Mouse (Mus musculus) retina, postnatal 7 days (tissue): ENCODE results near the gene Tbkbp1.

ENCODE experiments used
- DNase-seq: peaks from one replicate; pipeline ENCODE4 v3.0.0-alpha.2; 2012; ENCODE audit warnings: low read depth, low spot score

Tbkbp1 gene

DNA sequence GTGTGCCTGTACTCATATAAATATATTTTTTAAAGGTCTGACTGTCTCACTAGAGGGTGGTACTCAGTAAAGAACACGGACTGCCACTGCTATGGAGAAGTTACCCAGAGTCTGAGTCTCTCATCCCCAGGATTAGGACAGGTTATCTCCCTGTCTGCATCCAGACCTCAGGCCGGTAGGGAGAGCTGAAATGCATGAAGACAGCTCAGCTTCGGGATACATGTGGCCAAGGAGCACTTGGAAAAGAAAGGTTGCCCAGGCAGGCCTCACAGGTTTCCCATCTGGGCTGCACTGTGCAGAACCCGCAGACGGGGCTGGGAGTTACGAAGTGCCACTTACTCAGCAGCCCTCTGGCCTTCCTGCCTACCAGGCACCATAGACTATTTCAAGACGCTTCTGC lies 5.7 kb upstream of the Tbkbp1 start:
- DNase-seq: no peak

DNA sequence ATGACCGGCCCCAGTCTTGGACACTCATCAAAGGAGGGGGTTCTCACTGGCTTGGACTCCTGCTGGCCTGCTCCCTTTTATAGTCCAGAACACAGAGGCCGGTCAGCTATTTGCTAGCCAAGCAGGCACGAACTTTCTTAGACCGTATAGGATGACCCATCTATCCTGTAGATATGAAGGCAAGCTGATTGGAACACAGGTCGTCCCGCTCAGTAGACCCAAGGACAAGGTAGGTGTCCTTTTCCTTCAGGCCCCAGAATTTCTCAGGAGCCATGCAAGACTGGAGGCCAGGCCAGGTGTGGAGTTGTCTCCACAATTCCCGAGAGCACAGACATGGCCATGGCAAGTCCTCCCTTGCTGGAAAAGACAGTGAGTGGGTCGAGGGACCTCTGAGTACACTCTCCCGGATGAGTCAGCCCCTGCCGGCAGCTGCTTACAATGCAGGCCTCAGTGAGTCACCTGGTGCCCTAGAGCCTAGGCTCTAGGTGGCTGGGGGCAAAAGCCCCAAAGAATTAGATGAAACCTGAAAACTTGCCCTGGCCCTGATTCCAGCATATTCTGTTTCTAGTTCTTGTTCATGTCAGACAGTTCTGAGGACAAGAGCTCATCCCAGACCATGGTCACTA lies 1.5 kb upstream of the Tbkbp1 start:
- DNase-seq: no peak

DNA sequence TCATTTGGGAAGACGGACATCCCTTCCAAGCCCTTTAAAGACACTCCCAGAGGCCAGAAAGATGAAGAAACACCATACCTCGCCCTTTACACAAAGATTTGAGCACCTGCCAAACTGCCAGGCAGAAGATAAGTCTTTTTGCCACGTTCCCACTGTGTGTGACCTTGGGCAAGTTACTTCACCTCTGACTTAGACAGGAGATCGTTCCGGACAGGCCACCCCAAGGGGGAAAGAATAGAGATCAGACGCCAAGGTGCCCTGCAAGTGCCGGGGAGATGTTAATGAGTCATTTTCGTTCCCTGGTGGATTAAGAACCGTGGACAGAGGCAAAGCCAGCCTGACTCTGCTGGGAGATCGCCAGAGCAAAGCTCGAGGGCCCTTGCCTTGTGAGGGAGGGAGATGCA lies 730 bp upstream of the Tbkbp1 start:
- DNase-seq: no peak

DNA sequence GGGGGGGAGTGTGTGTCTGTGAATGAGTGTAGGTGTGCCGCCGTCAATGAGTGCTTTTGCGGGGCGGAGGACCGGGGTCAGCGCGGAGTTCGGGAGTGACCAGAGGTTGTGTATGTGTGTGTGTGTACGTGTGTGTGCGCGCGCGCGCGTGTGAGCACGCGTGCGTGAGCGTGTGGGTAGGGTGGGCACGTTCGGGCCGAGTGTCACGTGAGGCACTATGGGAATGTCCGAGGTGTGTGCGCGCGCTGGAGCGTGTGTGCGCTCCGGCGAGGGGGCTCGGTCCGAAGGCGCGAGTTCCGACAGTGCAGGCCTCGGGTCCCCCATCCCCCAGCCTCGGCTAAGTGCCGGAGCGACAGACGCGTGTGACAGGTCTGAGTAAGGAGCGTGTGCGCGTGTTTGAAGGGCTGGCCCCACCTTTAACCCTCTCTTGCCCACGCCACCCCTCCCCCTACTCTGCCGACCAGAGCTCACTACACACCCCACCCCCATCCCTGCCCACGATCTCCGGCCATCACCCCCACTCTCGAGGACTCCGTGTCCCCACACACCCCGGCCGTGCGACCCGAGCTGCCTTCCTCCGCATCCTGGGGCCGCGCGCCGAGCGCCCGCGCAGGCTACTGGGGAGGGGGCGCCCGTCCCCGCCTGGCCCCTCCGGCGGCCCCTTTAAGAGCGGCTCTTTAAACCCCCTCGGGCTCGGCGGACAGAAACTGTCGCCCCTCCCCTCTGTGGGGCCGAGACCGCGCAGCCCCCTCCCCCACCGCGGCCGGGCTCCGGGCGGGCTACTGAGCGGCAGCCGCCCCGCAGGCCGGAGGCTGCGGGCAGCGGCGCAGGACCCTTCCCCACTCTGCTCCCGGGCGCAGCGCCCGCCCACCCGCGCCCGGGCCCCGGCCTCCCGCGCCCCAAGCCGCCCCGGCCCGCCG lies 624 bp downstream of the Tbkbp1 start:
- peak; percentile 43 for DNase-seq

DNA sequence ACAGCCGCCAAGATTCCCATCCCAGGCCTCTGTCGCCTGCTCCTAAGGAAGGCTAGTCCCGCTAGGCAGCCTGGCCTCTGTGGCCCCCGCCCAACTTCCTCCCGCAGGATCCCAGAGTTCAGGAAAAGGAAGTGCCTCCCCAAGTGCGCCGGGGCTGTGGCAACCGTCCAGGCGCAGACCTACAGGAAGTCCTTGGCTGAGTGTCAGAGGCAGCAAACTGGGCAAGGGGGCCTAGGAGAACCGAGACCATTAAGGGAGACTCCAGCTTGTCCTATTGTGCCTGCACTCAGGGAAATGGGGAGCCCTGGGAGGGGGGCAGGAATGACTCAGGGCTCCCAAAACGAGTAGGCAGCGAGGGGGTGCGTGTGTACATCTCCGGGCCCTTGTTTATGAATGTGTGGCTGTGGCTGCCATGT lies 1.3 kb downstream of the Tbkbp1 start:
- no peak for DNase-seq

DNA sequence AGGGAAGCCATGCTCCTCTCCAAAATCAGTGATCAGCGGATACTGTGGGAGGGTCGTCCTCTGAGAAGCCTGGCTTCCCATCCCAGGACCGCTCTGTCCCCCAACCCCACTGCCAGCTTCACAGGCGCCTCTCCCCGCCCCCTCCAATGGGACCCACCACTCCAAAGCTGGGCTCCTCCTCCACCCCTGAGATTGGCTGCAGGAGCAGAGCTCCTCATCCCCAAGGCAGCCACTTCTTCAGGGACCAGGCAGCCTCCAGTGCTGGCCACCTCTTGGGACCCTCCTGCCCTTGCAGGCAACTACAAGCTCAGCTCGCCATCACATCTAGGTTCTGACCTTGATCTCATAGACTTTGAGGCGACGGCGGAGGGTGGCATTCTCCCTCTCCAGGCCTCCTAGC lies 2.3 kb downstream of the Tbkbp1 start:
- DNase-seq: no peak

DNA sequence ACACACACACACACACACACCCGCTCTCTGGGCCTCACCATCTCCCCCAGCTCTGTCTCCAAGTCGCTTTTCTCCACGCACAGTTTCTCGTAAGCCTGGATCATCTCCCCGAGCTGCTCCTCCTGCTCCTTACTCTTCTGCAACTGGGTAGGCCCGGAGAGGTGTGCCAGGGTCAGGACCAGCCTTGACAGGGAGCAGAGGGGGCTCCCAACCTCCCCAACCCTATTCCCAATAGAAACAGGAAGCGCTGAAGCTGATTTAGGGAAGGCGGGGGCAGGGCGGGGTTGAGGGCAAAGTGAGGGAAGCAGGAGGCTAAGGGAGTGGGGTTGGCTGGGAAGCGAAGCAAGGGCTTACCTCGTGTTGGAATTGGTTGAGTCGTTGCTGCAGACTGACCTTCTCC lies 2.7 kb downstream of the Tbkbp1 start:
- DNase-seq: no peak

DNA sequence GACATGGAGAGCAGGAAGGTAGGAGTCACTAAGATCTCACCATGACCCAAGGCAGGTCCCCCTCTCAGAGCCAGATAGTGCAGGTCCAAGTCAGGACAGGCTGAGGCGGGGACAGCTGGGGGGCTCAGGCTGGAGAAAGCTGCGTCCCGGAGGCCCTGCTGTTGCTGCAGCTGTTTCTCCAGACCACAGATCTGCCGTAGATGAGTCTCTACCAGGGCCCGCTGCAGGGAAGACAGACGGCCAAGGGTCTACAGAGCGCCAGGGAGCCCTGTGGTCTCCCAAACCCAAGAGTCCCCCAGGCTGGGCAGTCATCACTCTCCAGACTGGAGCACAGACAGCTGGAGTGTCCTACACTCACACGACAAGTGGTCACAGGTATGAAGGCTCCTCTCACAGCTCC lies 4.0 kb downstream of the Tbkbp1 start:
- DNase-seq: no peak

DNA sequence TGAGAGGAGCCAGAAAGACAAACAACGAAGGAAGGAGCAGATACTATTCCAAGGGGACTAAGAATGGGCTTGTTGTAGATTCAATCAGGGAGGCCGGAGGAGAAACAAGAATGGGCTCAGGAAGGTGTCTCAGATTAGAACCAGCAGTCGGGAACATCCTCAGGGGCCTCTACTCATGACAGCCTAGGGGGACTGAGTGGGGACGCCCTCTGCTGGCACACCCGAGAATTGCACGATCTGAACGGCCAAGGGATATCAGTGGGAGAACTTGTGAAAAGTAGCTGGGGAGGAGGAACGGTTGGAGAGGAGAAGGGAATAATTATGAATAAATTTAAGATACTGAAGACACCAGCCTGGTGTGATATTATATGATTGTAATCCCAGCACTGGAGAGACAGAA lies 4.6 kb downstream of the Tbkbp1 start:
- peak; percentile 61 for DNase-seq

DNA sequence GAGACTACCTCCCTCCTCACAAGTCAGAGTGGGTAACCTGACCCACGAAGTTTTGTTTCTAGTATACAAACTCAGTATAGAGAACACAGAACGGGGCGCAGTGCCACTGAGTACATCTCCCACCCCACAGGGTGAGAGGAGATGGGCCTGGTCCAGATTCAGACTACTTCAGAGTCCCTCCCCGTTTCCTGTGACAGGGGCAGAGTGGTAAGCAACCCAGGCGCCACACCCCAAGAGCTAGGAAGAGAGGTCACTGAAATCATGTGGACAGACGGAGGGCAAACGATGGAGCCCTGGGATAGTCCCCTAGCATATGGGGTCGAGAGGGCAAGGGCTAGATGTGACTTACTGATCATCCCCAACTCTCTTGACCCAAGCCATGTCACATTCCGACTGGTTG lies 5.3 kb downstream of the Tbkbp1 start:
- DNase-seq: no peak

DNA sequence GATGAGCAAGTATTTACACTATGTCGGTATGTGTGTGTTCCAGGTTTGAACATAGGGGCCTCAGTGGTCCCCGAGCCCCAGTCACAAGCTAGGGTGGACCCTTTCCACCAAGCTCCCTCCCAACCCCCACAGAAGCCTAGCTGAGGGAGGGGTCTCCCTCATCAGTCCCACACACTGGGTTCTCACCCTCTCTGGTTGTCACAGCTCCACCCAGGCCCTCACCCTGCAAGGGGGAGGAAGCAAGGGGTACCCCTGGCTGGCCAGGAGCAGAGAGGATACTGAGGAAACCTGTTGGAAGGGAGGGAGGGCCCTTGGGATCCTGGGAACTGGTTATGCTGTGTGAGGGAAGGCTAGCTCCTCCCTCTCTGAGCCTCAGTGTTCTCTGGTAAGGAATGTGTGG lies 6.0 kb downstream of the Tbkbp1 start:
- no peak for DNase-seq

DNA sequence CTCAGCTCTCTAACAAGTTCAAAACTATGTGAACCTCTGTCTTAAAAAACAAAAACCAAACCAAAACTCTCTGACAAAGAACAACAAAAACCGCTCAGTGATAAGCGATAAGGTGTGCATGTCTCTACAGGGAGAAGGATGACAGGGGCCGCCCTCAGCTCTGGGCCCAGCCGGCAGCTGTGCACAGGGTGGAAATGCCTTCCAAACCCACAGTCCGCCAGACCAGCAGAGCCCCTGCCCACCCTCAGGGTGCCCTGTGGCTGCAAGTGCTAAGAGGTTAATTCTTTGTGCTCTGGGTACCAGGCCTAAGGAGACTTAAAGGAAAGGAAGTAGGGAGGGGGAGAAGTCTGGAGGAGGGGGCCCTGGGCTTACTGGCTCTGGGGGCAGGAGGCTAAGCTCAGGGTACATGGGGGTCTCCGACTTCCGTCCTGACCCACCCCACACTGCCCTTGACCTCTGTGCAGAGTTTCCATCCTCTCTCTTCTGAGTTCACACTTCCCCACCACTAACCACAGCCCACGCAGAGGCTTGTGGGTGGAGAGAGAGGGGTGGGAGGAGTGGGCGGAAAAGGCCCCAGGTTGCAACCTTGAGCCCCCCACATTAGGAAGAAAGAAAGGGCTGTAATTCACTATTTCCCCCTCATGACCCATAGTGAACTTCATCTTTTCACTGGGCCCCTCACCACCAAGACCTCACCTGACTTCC lies 7.9 kb downstream of the Tbkbp1 start:
- DNase-seq: no peak

DNA sequence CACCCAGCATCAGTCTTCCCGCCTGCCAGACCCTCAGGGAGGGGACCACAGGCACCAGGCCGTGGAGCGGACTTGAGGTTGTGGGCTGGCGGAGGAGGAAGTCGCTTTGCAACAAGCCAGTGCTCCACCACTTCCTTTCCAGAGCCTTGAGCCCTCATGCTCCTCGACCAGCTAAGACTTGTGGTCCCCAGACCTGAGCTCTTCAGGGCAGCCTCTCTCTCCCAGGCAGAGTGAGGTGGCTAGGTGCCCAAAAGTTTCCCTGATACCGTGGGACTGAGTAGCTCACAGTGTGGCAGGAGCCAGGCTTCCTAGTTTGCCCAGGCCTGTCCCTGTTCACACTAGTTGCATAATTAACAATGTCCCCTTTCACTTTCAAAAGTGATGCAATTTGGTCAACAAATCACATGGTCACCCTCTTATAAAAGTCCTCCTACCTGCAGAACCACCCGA lies 9.1 kb downstream of the Tbkbp1 start:
- no peak for DNase-seq

DNA sequence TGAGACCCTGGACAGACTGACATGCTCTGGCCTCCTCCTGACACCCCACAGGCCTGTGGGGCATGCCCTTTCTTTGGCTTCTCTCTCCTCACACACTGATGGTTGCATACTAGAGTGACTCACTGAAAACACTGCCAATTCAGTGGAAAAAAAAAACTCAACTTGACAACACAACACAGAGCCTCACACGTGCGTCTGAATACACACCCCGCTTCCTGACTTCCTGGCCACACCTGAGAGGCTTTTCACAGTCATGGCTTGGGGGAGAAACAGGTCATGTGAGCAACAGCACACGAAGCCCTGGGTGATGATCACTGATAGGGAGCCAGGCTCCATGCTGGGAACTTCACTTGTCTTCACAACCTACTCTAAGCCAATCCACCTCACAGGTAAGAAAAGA lies 10.5 kb downstream of the Tbkbp1 start:
- no peak for DNase-seq

DNA sequence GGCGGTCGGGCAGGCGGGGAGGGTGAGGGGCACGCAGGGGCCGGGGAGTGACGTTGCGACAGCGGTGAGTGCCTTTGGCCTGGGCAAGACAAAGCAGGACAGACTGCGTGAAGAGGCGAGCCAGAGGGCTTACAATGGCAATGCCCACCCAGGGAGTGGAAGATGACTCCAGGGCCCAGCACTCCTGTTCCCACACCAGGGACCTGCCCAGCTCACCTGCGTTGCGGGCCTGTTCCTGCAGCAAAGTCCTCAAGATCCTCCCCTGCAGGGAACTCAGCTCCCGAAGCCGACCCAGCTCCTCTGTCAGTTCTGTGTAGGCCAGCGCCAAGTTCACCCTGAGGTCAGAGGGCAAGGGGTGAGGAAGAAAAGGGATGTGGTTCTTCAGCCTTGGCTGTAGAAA lies 12.0 kb downstream of the Tbkbp1 start:
- no peak for DNase-seq

DNA sequence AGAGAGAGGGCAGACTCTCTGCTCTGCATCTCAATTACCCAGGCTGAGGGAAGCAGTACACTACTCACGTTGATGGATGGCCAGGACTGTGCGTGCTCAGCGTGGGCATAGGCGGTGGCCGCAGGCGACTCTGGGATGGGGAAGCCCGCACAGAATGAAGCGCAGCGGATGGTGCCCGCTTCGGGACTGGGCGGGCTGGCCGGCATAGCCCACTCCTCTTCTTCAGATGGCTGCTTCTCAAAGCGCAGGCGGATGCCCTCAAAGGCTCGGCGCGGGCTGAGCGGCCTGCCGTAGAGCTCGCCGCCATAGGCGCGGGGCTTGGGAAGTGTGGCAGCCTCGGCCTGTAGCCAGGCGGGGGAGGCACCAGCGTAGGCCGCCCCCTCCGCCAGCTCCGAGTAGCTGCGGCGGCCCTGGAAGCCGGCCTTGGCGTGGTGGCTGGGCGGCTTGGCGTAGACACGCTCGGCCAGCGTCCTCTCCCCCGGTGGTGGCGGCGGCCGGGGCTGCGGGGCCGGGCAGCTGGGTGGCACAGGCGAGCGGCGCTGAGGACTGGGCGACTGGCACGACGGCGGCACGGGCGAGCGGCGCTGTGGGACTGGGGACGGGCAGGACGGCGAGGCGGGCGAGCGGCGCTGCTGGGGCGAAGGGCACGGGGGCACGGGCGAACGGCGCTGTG lies 12.6 kb downstream of the Tbkbp1 start:
- no peak for DNase-seq

DNA sequence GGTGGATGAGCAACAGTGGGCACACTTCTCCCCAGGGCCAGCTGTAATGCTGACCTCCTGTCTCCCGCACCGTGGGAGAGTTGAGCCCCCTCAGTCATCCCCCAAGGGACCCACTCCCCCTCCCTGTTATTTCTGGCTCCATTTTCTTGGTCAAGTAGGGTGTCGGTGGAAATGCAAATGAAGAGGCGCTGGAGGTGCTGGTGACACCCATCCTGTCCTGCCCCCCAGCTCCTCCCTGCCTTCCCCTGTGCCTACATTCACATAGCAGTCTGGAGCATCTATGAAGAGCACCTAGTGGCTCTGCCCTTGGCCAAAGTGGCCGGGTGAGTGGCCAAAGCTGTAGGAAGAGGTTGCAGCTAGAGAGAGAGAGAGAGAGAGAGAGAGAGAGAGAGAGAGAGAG lies 18.0 kb downstream of the Tbkbp1 start:
- no peak for DNase-seq

DNA sequence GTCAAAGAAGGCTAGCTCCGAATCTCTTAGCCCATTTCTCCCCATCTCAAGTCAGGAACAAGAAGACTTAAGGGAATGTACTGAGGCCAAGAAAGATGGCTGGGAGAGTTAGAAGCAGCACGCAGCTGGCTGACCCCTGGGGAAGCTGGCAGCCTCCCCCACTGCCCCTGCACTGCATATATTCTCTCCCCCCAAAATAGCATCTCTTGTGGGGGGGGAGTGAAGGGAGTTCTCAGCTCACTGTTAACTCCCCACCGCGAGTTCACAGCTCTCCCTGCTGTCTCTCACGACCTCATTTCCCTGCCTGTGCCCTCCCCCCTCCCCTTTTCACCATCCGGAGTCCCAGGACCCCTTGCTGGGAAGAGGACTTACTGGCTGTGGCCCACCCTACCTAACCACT lies 19.1 kb downstream of the Tbkbp1 start:
- DNase-seq: no peak

DNA sequence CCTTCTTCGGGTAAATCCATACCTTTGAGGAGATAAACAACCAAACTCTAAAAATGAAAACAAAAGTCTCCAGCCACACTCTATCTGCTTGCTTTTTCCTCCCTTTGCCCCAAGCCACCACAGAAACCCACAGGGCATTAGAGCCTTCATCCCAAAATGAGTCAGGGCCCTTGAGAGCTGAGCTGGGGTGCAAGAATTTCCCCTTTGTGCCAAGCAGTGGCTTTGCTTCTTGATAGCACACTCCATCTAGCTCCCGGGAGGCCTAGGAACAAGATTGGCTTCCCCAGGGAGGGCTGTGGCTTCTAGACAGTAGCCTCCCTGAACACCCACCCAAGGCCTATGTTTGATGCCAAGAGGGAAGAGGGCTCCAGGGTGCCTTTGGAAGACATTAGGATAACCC lies 19.6 kb downstream of the Tbkbp1 start:
- no peak for DNase-seq

DNA sequence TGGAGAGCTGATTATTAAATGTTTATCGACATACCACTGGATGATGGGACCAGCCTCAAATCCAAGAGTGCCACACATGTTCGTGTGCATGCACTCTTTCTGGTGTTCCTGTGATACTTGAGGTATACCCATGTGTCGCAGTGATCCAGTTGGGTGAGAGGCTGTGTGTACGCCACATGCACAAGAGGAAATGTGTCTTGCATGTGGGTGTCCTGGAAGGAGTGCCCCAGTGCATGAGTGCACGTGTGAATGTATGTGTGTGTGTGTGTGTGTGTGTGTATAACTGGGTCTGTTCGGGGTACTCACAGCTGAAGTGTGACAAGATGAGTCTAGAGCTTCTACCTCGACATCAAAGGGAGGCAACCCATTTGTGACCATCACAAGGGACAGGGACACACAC lies 21.0 kb downstream of the Tbkbp1 start:
- DNase-seq: no peak

DNA sequence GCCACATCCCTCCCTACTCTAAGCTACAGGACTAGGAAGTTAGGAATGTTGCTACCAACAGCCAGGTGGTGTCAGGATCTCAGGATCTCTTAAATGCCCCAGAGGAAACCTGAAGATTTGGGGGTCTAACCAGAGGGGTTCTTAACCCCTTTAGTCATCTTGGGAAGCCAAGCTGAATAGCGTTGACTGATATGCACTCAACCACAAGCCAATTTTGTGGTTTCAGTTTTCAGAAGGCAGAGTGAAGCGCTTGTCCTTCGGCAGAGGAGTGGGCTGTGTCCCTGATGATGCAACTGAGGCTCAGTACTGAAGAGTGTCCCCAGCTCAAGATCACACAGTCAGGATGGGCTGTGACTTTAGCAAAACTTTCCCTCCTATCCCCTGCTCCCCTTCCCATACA lies 22.3 kb downstream of the Tbkbp1 start:
- DNase-seq: no peak
